Mouse (Mus musculus): ENCODE measurements around the gene Meis2. TPM values are rescaled to one million over a fixed set of nuclear protein-coding genes. Genes with fewer than 3 reads are reported as not detected.

Gene Meis2
- total RNA-seq, 2 experiments from 2014 or later, result not detected

GRCm38 (mm10) chr2:116015520-116015919 is 50.1 kb downstream of the Meis2 start:
- ATAC-seq (replicated peaks; ENCODE audit: low FRiP score, poor library complexity, severe bottlenecking), result no peak

GRCm38 (mm10) chr2:116010469-116010868 is 55.2 kb downstream of the Meis2 start:
- no peak for ATAC-seq (replicated peaks; ENCODE audit: low FRiP score, poor library complexity, severe bottlenecking)

GRCm38 (mm10) chr2:116010061-116010460 is 55.6 kb downstream of the Meis2 start:
- no peak for ATAC-seq (replicated peaks; ENCODE audit: low FRiP score, poor library complexity, severe bottlenecking)

GRCm38 (mm10) chr2:116009097-116009970 is 56.3 kb downstream of the Meis2 start:
- no peak for ATAC-seq (replicated peaks; ENCODE audit: low FRiP score, poor library complexity, severe bottlenecking)

- ATAC-seq (replicated peaks; ENCODE audit: low FRiP score, poor library complexity, severe bottlenecking), result no peak
These were observed 63.3 kb downstream of the Meis2 start for GRCm38 (mm10) chr2:116002354-116002753.

- no peak for ATAC-seq (replicated peaks; ENCODE audit: low FRiP score, poor library complexity, severe bottlenecking)
These were observed 64.1 kb downstream of the Meis2 start for GRCm38 (mm10) chr2:116001352-116002138.

- no peak for ATAC-seq (replicated peaks; ENCODE audit: low FRiP score, poor library complexity, severe bottlenecking)
These were observed 65.1 kb downstream of the Meis2 start for GRCm38 (mm10) chr2:116000514-116000913.

- no peak for ATAC-seq (replicated peaks; ENCODE audit: low FRiP score, poor library complexity, severe bottlenecking)
These were observed 66.8 kb downstream of the Meis2 start for GRCm38 (mm10) chr2:115998802-115999201.

GRCm38 (mm10) chr2:115996438-115996837 is 69.2 kb downstream of the Meis2 start:
- no peak for ATAC-seq (replicated peaks; ENCODE audit: low FRiP score, poor library complexity, severe bottlenecking)

GRCm38 (mm10) chr2:115993877-115994276 is 71.8 kb downstream of the Meis2 start:
- no peak for ATAC-seq (replicated peaks; ENCODE audit: low FRiP score, poor library complexity, severe bottlenecking)

- ATAC-seq (replicated peaks; ENCODE audit: low FRiP score, poor library complexity, severe bottlenecking), result no peak
These were observed 76.4 kb downstream of the Meis2 start for GRCm38 (mm10) chr2:115989249-115989648.

- no peak for ATAC-seq (replicated peaks; ENCODE audit: low FRiP score, poor library complexity, severe bottlenecking)
These were observed 77.2 kb downstream of the Meis2 start for GRCm38 (mm10) chr2:115988448-115988847.

GRCm38 (mm10) chr2:115984952-115985351 is 80.7 kb downstream of the Meis2 start:
- no peak for ATAC-seq (replicated peaks; ENCODE audit: low FRiP score, poor library complexity, severe bottlenecking)

- ATAC-seq (replicated peaks; ENCODE audit: low FRiP score, poor library complexity, severe bottlenecking), result no peak
These were observed 81.2 kb downstream of the Meis2 start for GRCm38 (mm10) chr2:115984487-115984886.

- no peak for ATAC-seq (replicated peaks; ENCODE audit: low FRiP score, poor library complexity, severe bottlenecking)
These were observed 85.1 kb downstream of the Meis2 start for GRCm38 (mm10) chr2:115980490-115980889.

- no peak for ATAC-seq (replicated peaks; ENCODE audit: low FRiP score, poor library complexity, severe bottlenecking)
These were observed 85.8 kb downstream of the Meis2 start for GRCm38 (mm10) chr2:115979683-115980476.

GRCm38 (mm10) chr2:115978666-115979065 is 87.0 kb downstream of the Meis2 start:
- no peak for ATAC-seq (replicated peaks; ENCODE audit: low FRiP score, poor library complexity, severe bottlenecking)

GRCm38 (mm10) chr2:115971296-115971805 is 94.3 kb downstream of the Meis2 start:
- no peak for ATAC-seq (replicated peaks; ENCODE audit: low FRiP score, poor library complexity, severe bottlenecking)

GRCm38 (mm10) chr2:115970091-115970820 is 95.4 kb downstream of the Meis2 start:
- ATAC-seq (replicated peaks; ENCODE audit: low FRiP score, poor library complexity, severe bottlenecking), result no peak
